Mouse (Mus musculus) erythroblast, embryonic 14.5 days (primary cell): Measurements from ENCODE around the gene Arhgef19.

ENCODE experiments used
- GATA1 ChIP-seq: IDR thresholded peaks from 2 replicates; pipeline ENCODE4 v1.6.1; 2012; ENCODE audit warnings: low read length, inconsistent platforms, mixed read lengths
- TAL1 ChIP-seq: IDR thresholded peaks from 3 replicates; pipeline ENCODE4 v1.6.1; 2012; ENCODE audit warnings: low read length, inconsistent platforms, mixed read lengths

- TF ChIP-seq GATA1 (no peak), TAL1 (no peak)
Measured at GRCm38 (mm10) chr4:141210524-141211219, 28.6 kb upstream of the Arhgef19 start.
